Mouse (Mus musculus) right cerebral cortex, postnatal 14 days (tissue): Measurements from ENCODE around the gene Adgrl1.
"Not testable (repeated sequence)": the region's sequence is repeated elsewhere in the genome, so short reads cannot be mapped to it uniquely, and the experiment has no call there.

Source experiments
- DNase-seq: peaks from one replicate; pipeline ENCODE4 v3.0.0; 2022

The Adgrl1 gene

GRCm38 (mm10) chr8:83956789-83957188, 56.9 kb downstream of the Adgrl1 start:
- DNase-seq, result no peak

GRCm38 (mm10) chr8:83964015-83964765, 64.3 kb downstream of the Adgrl1 start:
- DNase-seq, result no peak

DNA sequence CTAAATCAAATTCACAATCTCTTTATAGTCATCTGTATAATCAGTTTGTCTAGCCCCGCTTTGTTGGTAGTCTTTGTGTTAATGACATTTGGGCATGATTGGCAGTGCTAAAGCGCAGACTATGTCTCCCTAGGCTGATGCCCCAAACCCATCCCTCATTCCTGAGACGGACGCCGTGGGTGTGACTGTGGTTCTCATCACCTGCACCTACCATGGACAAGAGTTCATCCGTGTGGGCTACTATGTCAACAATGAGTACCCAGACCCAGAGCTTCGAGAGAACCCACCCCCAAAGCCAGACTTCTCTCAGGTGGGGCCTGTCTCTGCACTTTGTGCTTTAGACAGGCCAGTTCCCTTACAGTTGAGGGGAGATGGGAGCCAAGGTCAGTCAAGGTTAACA, 67.8 kb downstream of the Adgrl1 start:
- no peak for DNase-seq

DNA sequence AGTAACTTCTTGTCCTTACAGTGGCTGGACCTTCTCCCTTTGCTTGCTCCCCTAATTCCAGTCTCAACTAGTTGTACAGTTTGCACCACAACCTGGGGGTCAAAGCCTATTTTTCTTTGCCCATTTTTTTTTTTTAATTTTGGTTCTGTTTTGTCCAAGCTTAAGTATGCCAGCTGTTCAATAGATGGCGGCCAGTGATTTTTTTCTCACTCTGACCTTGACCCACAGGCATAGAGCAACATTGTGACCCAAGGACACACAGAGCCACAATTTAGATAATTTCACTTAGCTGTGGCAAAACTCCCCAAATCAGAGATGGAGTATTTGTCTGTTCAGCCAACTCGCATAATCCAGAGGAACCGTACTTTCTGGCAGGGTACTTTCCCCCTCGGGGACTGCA, 71.2 kb downstream of the Adgrl1 start:
- DNase-seq, result no peak

GRCm38 (mm10) chr8:83971661-83972060, 71.8 kb downstream of the Adgrl1 start:
- DNase-seq, result no peak

DNA sequence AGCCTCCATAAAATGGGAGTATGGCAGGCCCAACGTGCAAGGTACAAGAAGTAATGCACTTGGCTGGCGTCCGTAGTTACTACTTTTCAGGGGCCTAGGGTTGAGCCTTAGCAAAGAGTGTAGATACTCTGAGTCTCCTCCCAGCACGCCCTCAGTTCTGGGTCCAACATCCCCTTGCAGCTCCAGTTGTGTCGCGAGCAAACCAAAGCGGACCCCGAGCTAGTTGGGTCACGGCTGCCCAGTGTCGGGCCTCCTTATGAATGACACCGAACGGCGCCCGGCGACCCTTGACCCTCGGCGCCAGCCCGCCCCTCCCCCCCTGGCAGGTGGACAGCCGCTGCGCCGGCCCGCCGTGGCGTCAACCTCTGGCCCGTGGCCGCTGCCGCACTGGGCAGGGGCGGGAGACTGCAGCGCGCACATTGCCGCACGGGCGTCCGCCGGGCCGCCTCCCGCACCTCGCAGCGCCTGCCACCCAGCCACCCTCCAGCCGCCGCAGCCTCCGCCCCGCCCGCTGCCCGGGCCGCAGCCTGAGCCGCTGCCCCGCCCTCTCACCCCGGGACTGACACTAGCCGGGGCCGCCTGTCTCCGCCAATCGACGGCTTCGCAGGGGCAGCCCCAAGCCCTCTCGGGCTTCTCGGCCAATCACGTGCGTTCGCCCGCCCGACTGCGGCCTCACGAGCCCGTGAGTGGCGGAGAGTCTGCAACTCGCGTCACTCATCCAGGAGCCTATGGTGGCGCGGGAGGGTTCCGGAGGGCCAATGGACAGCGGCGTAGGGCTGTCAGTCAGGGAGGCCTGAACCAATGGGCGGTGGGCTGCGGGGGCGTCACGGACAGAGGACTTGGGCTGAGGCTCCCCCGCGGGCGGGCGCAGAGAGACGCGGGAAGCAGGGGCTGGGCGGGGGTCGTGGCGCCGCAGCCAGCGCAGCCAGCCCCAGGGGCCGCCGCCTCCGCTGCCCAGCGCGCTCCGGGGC, 72.5 kb downstream of the Adgrl1 start, which contains the start of gene Prkaca:
Gene Prkaca (plus strand): TSS at position 844 of the 971 bp plus-strand sequence.
- DNase-seq, result peak; percentile 99

DNA sequence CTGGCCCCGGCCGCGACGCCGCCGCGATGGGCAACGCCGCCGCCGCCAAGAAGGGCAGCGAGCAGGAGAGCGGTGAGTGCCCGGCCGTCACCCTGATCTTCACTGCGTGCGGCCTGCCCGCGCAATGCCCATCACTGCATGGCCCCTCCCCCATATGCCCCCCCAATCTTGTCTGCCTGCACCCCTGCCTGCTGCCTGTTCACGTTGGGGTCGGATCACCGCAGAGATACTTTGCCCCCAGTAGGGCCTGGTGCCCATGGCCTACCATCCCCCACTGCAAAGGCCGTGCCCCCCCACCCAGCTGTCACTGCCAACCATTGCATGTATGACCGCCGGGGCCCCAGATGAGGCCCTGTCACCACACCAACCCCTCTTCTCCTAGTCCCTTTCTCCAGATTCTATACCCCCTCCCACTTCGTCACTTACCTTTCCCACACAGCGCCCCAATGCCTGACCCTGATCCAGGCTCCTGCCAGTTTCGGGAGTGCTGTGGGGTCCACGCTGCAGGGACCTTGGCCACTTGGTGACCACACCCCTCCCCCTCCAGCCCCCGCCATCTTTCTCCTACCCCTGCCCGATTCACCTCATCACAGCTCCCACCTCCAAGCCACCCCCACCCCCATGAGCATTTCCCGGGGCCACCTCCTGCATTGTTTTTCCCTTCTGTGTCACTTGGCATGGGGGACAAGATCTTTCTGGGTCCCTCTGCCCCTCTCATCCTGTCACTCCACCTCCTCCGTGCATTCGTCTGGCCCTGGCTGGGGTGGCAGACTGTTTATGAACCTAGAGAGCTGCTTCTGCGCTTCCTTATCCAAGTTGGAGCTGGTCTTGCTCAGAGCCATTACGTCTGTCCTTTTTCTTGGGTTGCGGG, 73.5 kb downstream of the Adgrl1 start:
- no peak for DNase-seq

GRCm38 (mm10) chr8:83974521-83974920, 74.6 kb downstream of the Adgrl1 start:
- no peak for DNase-seq

GRCm38 (mm10) chr8:83976101-83976630, 76.3 kb downstream of the Adgrl1 start:
- no peak for DNase-seq

- peak; percentile 39 for DNase-seq
Measured at GRCm38 (mm10) chr8:83976779-83977350, 77.0 kb downstream of the Adgrl1 start.

GRCm38 (mm10) chr8:83977646-83978045, 77.7 kb downstream of the Adgrl1 start:
- no peak for DNase-seq

DNA sequence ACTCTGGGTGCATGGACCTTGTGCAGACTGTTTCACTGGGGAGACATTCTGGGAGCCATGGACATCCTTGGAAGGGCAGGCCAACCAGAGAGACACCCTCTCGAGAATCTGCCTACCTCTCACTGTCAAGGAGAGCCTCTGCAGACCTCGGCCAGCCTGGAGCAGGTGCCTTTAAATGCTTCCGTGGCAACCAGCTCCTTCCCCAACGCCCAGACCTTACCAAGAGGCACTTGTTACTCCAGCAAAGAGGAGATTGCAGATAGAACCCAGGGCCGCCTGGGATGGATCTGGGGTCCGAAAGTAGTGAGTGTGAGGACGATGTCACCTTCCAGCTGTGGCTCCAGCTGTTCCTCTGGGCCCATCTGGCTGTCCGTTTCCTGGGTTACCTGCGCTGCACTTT, 78.3 kb downstream of the Adgrl1 start:
- no peak for DNase-seq

DNA sequence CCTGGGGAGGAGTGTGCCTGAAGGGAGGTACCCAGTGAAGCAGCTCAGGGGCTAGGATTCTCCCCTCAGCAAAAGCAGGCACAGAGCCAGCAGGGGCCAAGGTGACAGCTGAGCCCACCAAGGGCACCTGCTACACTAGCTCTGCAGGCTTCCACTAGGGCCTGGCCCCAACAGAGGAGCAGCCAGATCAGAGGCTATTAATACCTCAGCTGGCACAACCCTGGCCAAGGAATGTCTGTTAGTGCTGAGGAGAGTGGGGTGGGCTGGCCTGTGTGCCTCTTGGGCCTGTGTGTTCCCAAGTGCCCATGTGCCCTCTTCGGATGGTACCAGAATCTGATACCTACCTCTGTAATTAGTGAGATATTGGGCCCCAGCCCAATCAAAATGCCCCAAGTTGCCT, 80.3 kb downstream of the Adgrl1 start:
- DNase-seq, result no peak

GRCm38 (mm10) chr8:83980845-83981244, 80.9 kb downstream of the Adgrl1 start:
- DNase-seq, result no peak

- no peak for DNase-seq
Measured at GRCm38 (mm10) chr8:83981533-83981932, 81.6 kb downstream of the Adgrl1 start.

DNA sequence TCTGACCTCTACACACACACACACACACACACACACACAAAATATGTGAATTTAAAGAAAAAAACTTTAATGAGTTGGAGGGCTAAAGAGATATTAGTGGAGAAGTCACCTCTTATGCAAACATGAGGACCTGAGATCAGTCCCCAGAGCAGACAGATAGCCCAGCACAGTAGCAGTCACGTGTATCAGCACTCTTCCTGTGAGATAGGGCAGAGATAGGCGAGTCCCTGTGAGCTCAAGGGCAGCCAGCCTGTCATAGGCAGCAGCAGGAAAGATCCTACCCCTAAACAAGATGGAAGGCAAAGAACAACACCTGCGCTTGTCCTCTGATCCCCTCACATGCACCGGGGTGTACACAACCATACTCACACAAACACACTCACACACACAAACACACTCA, 82.5 kb downstream of the Adgrl1 start:
- DNase-seq, result no peak

DNA sequence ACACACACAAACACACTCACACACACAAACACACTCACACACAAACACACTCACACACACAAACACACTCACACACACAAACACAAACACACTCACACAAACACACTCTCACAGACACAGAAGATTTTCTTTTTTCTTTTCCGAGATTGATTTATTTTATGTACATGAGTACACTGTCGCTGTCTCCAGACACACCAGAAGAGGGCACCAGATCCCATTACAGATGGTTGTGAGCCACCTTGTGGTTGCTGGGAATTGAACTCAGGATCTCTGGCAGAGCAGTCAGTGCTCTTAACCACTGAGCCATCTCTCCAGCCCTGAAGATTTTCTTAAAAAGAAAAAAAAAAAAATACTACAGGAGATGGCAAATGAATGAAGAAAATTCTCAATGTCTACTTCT, 83.3 kb downstream of the Adgrl1 start:
- DNase-seq, result not testable (repeated sequence)

GRCm38 (mm10) chr8:83989243-83989642, 89.3 kb downstream of the Adgrl1 start:
- no peak for DNase-seq

GRCm38 (mm10) chr8:83990170-83990569, 90.3 kb downstream of the Adgrl1 start:
- DNase-seq, result no peak
